Mouse (Mus musculus) stomach, embryonic 14.5 days (tissue): ENCODE measurements around the gene Tmem30a. TPM values are rescaled to one million over a fixed set of nuclear protein-coding genes. Genes with fewer than 3 reads are reported as not detected.

ENCODE experiments used
- ATAC-seq: fragments of 200-750 bp; cut with Nextera tagmentation; 2 replicates; pipeline ENCODE4 v1.8.0; 2017; ENCODE audit warnings: low read depth, moderate TSS enrichment; ENCODE audit not compliant: insufficient number of reproducible peaks, insufficient read depth, low FRiP score
- H3K27ac ChIP-seq: fragments of 300-500 bp; sonication (generic); 2 replicates; pipeline ENCODE4 v1.5.1; 2014; ENCODE audit warnings: mild to moderate bottlenecking, low read length, moderate library complexity, mixed read lengths
- H3K27me3 ChIP-seq: fragments of 300-500 bp; sonication (generic); 2 replicates; pipeline ENCODE4 v1.6.1; 2014; ENCODE audit warnings: low read length, control low read depth, mixed read lengths; ENCODE audit not compliant: control insufficient read depth, insufficient read depth
- H3K36me3 ChIP-seq: fragments of 300-500 bp; sonication (generic); 2 replicates; pipeline ENCODE4 v1.6.1; 2014; ENCODE audit warnings: mild to moderate bottlenecking, control low read depth, low read length, moderate library complexity, mixed read lengths; ENCODE audit not compliant: control insufficient read depth, insufficient read depth
- H3K4me1 ChIP-seq: fragments of 300-500 bp; sonication (generic); 2 replicates; pipeline ENCODE4 v1.6.1; 2014; ENCODE audit warnings: low read length, control low read depth, mixed read lengths; ENCODE audit not compliant: control insufficient read depth, insufficient read depth
- H3K4me2 ChIP-seq: fragments of 300-500 bp; sonication (generic); replicated peaks from 2 replicates; pipeline ENCODE4 v1.6.1; 2014; ENCODE audit warnings: low read depth, low read length, control low read depth
- H3K4me3 ChIP-seq: fragments of 300-500 bp; sonication (generic); 2 replicates; pipeline ENCODE4 v1.5.1; 2014; ENCODE audit warnings: low read depth, low read length, control low read depth
- H3K9ac ChIP-seq: fragments of 300-500 bp; sonication (generic); replicated peaks from 2 replicates; pipeline ENCODE4 v1.6.1; 2014; ENCODE audit warnings: low read depth, mild to moderate bottlenecking, control low read depth, low read length, moderate library complexity, mixed read lengths
- H3K9me3 ChIP-seq: fragments of 300-500 bp; sonication (generic); 2 replicates; pipeline ENCODE4 v1.6.1; 2016; ENCODE audit warnings: low read depth, low read length, control low read depth; ENCODE audit not compliant: control insufficient read depth
- WGBS: fragments of 180-500 bp; shearing (Covaris S2); extraction: QIAGEN DNeasy Blood & Tissue Kit; methylation state at CpG from one replicate; pipeline ENCODE4 v1.1.7; 2014; 5-methylcytosine and 5-hydroxymethylcytosine counted together
- polyA plus RNA-seq: library from polyadenylated mRNA; unstranded; fragments of >200 nt; fragmentation: Nextera tagmentation; extraction: Ambion mirVana; gene quantifications from 2 replicates; pipeline ENCODE4 v1.2.1, GENCODE M21; 2014

The Tmem30a gene
- polyA plus RNA-seq, 1 experiment from 2014 or later: 64.6 TPM

DNA sequence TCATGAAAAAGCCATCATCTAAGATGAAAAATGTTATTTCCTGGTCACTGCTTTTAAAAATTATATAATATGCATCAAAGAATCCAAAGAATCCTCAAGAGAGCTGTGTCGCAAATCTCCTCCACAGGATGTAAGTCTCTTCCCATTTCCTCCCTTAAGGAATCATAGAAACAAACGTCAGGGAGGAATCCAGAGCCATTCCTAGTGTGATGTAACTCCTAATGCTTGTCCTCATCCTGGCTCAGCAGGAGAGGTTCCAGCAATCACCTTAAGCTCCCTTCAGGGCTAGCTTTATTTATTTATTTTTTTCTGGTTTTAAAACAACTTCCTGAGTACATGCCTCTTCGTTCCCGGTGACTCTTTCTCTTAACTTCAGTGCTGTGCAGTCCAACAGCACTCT, 13.9 kb upstream of the Tmem30a start:
- Histone ChIP-seq H3K27me3 (no peaks in the 10 kb centered on the region), H3K36me3 (no peaks in the 10 kb centered on the region), H3K4me1 (no peaks in the 10 kb centered on the region), H3K9me3 (no peaks in the 10 kb centered on the region), H3K27ac (no peak overlapping the region), H3K4me2 (no peak overlapping the region), H3K9ac (no peak overlapping the region), H3K4me3 (no peak overlapping the region)
- 47% methylated on average over 4 of the region's 4 CpGs for WGBS
- ATAC-seq: no peak

DNA sequence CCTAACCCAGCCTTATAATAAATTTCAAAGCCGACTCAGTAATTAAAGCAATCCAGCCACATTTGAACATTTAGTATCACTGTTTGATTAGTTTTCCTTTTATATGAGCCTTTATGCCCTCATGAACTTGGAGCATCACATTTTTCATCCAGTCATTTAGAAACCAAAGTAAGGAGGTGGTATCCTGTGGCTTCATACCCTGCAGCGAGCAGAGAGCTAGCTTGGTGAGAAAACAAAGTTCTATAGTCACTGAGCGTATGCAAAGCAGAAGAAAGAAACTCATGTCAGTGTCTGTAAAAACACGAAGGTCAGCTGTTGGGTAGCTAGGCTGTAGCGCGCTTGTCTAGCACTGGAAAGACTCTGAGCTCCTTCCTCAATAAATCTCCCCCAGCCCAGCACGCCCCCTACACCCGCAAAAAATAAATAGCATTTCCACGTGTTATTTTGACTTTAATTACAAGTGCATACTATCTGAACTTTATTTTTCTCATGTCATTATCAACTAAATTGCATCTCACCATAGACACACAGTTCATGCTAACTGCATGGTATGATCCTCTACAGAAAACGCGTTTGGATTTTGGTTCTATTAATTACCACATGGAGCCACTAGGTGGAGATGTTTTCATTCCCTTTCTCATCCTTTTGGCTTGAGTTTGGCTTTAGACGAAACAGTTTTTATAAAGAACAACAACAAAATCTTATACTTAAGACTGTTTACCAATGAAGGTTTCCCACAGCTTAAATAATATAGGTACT, 13.2 kb upstream of the Tmem30a start:
- Histone ChIP-seq H3K27ac (no peak overlapping the region), H3K9ac (no peak overlapping the region), H3K4me2 (no peak overlapping the region), H3K4me1 (no peaks in the 10 kb centered on the region), H3K4me3 (no peak overlapping the region), H3K36me3 (no peaks in the 10 kb centered on the region), H3K27me3 (no peaks in the 10 kb centered on the region), H3K9me3 (no peaks in the 10 kb centered on the region)
- 42% methylated on average over 12 of the region's 12 CpGs for WGBS
- no peak for ATAC-seq

DNA sequence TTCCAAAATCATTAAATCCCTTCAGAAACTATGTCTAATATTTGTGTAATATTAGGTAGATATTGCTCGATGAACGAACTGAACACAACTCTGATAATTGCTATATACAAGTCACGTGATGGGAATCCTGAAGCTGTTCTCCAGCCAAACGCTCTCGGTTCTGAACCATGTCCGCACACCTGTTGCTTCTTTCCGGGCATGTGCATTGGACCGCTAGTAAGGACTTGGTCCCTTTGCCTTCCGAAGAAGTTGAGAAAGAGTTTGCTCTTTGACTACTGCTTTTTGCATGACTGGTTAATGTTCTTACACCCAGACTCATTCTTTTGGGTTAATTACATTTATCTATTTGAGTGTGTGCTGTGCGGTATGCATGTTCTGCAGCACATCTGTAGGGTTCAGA, 12.1 kb upstream of the Tmem30a start:
- H3K27ac ChIP-seq: no peak overlapping the region
- H3K4me1 ChIP-seq: no peaks in the 10 kb centered on the region
- H3K4me2 ChIP-seq: no peak overlapping the region
- no peak overlapping the region for H3K9ac ChIP-seq
- H3K4me3 ChIP-seq: no peak overlapping the region
- H3K36me3 ChIP-seq: no peaks in the 10 kb centered on the region
- no peaks in the 10 kb centered on the region for H3K27me3 ChIP-seq
- 89% methylated on average over 10 of the region's 10 CpGs for WGBS
- no peak for ATAC-seq
- no peaks in the 10 kb centered on the region for H3K9me3 ChIP-seq

DNA sequence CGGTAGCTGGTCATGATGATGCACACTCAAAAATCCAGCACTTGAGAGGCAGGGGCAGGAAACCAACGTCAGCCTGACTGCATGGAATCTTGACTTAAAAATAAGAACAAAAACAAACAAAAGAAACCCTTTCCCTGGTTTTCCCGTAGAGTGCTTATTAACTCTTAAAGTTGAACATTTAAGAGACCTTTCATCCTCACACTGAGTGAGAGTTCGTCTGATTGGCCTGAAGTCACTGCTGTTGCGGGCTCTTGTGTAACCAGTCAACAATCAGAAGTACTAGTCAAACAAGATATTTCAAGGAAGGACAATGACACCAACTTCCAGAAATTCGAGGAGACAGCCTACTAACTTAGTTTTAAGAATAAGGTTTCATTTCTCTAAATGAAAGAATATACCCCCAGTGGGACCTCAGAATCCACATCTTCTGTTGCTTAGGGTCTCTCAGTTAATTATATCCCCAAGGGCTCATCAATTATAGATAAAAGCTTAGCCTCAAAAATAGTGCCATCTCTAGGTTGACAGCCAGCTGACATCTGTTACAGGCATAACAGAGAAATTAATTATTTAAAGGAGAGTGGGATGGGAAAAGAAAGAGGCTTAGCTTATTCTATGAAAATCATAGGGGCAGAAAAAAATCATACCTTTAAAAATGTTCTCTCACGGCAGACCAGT, 3.3 kb upstream of the Tmem30a start:
- no peaks in the 10 kb centered on the region for H3K36me3 ChIP-seq
- H3K9ac ChIP-seq: no peak overlapping the region
- no peaks in the 10 kb centered on the region for H3K9me3 ChIP-seq
- WGBS: 60% methylated on average over 7 of the region's 7 CpGs
- no peak overlapping the region for H3K4me2 ChIP-seq
- no peak overlapping the region for H3K4me3 ChIP-seq
- no peak overlapping the region for H3K27ac ChIP-seq
- 0 out of 2 replicates have a peak, but pooled peaks cover 4% of the 10 kb centered on the region for H3K4me1 ChIP-seq
- ATAC-seq: no peak
- no peaks in the 10 kb centered on the region for H3K27me3 ChIP-seq

DNA sequence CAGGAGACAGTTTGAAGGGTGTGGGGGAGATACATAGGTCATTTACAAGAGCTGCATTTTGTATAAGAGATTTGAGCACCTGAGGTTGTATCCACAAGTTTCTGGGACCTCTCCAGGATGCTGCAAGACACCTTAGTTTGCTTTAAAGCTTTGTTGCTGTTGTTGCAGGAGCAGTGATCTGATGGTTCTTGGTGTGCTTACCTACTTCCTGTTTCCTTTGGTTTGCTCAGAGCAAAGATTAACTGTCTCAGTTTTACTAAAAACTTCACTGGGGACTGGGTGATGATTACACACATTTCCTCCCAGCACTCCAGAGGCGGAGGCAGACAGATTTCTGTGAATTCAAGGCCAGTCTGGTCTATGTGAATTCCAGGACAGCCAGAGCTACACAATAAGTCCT, 1.8 kb upstream of the Tmem30a start:
- Histone ChIP-seq H3K27me3 (no peaks in the 10 kb centered on the region), H3K4me3 (no peak overlapping the region), H3K36me3 (no peaks in the 10 kb centered on the region), H3K9me3 (no peaks in the 10 kb centered on the region), H3K4me1 (0 out of 2 replicates have a peak, but pooled peaks cover 4% of the 10 kb centered on the region), H3K9ac (no peak overlapping the region), H3K4me2 (no peak overlapping the region), H3K27ac (no peak overlapping the region)
- WGBS: 75% methylated on average over 1 of the region's 1 CpGs
- ATAC-seq: no peak

DNA sequence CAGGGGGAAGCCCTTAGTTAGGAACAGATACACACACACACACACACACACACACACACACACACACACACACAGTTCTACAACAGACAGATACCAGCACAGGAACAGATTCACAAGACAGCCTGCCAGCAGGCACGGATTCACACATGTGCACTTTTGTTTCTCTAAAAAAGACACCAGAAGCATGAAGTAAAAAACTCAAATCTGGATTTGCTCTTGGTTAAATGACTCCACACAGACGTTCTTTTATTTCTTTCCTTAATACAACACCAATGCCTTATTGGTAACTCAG, 7.6 kb downstream of the Tmem30a start:
- H3K9ac ChIP-seq: no peak overlapping the region
- H3K36me3 ChIP-seq: no peaks in the 10 kb centered on the region
- 0 out of 2 replicates have a peak, but pooled peaks cover 3% of the 10 kb centered on the region for H3K4me1 ChIP-seq
- 72% methylated on average over 2 of the region's 2 CpGs for WGBS
- H3K27ac ChIP-seq: no peak overlapping the region
- H3K27me3 ChIP-seq: no peaks in the 10 kb centered on the region
- H3K9me3 ChIP-seq: no peaks in the 10 kb centered on the region
- ATAC-seq: no peak
- no peak overlapping the region for H3K4me2 ChIP-seq
- H3K4me3 ChIP-seq: no peak overlapping the region

DNA sequence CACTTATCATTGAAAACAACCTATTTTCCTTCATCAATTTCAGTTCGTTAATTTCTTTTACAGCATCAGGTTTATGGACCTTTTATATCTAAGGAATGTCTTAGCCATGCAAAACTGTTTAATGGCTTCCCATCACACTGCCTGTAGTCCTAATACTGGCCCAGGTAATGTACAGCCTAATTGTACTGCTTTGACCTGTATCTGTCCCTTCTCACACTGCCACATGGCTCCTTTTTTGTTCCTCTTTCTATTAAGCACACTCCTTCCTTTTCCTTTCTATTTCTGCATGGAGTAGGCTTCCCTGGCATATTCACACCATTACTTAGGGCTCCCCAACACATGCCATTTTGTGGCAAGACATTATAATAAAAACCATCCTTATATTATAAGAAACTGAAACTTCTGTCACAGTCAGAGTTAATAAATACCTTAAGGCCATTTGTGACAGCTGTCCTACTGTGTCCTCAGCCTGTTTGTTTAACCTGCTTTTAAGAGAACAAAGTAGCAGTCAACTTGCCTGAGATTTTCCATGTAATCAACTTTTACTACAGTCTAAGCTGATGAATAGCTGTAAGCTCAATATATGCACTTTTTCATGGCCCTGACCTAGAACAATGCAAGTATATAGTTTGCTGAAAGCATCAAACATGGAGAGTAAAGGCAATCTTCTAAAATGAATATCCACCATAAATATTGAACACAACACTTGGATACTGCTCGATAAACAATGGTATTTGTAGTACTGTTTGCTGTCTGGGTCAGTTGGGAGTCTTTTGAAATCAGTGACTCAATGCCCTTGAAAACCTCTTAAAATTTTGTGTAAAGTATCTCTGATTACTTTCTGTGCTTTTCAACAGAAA, 8.1 kb downstream of the Tmem30a start:
- 0 out of 2 replicates have a peak, but pooled peaks cover 3% of the 10 kb centered on the region for H3K4me1 ChIP-seq
- H3K36me3 ChIP-seq: no peaks in the 10 kb centered on the region
- H3K9me3 ChIP-seq: no peaks in the 10 kb centered on the region
- no peak overlapping the region for H3K27ac ChIP-seq
- WGBS: 86% methylated on average over 2 of the region's 2 CpGs
- no peaks in the 10 kb centered on the region for H3K27me3 ChIP-seq
- H3K4me3 ChIP-seq: no peak overlapping the region
- no peak for ATAC-seq
- H3K4me2 ChIP-seq: no peak overlapping the region
- no peak overlapping the region for H3K9ac ChIP-seq

DNA sequence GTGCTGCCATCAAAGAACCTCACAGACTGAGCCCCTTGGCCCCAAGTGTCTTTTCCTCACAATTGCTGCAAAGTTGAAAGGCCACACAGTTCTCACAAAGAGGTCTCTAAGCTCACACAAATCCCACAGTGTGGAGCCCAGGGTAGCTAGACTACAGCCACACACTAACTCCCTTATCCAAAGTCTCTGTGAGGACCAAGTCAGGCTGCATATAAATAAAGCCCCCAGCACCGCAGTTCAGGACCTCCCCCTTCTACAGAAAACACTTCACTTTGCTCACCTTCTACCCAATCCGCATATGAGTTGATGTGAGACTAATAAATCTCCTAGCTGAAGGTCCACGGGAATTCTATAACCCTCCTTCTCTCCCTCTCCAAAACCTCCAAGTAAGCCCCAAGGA, 8.9 kb downstream of the Tmem30a start:
- no peak overlapping the region for H3K4me3 ChIP-seq
- H3K27me3 ChIP-seq: no peaks in the 10 kb centered on the region
- no peak overlapping the region for H3K4me2 ChIP-seq
- H3K9ac ChIP-seq: no peak overlapping the region
- 0 out of 2 replicates have a peak, but pooled peaks cover 3% of the 10 kb centered on the region for H3K4me1 ChIP-seq
- ATAC-seq: no peak
- H3K9me3 ChIP-seq: no peaks in the 10 kb centered on the region
- no peaks in the 10 kb centered on the region; the same call in 1 of the 2 replicates for H3K36me3 ChIP-seq
- no peak overlapping the region for H3K27ac ChIP-seq
- WGBS: 38% methylated on average over 3 of the region's 3 CpGs
